Mouse (Mus musculus) small intestine, adult 2 months (tissue): ENCODE results near the gene Serinc1. TPM values are rescaled to one million over a fixed set of nuclear protein-coding genes. Genes with fewer than 3 reads are reported as not detected.
"Not testable (repeated sequence)": the region's sequence is repeated elsewhere in the genome, so short reads cannot be mapped to it uniquely, and the experiment has no call there.

Source experiments
- H3K27ac ChIP-seq: fragments of 200-500 bp; 2 replicates; pipeline ENCODE4 v1.5.1; 2012; ENCODE audit warnings: low read depth, low read length, control low read depth, inconsistent platforms; ENCODE audit not compliant: insufficient read depth
- H3K27me3 ChIP-seq: fragments of 200-500 bp; 2 replicates; pipeline ENCODE4 v1.6.1; 2012; ENCODE audit warnings: mild to moderate bottlenecking, moderate library complexity, low read length, inconsistent platforms; ENCODE audit not compliant: control insufficient read depth, insufficient read depth
- H3K36me3 ChIP-seq: fragments of 200-500 bp; 2 replicates; pipeline ENCODE4 v1.6.1; 2012; ENCODE audit warnings: mild to moderate bottlenecking, low read length, control low read depth, inconsistent platforms; ENCODE audit not compliant: control insufficient read depth, insufficient read depth
- H3K4me1 ChIP-seq: fragments of 200-500 bp; 2 replicates; pipeline ENCODE4 v1.6.1; 2012; ENCODE audit warnings: low read length, inconsistent platforms, mixed read lengths; ENCODE audit not compliant: control insufficient read depth, insufficient read depth, insufficient read length
- H3K4me3 ChIP-seq: fragments of 200-500 bp; 2 replicates; pipeline ENCODE4 v1.5.1; 2012; ENCODE audit warnings: low read depth, mild to moderate bottlenecking, control low read depth, inconsistent platforms, low read length, moderate library complexity
- CTCF ChIP-seq: fragments of 200-500 bp; IDR thresholded peaks from 2 replicates; pipeline ENCODE4 v1.5.1; 2012; ENCODE audit warnings: low read depth, mild to moderate bottlenecking, control low read depth, inconsistent platforms, low read length, moderate library complexity, mixed read lengths; ENCODE audit not compliant: insufficient replicate concordance, insufficient read length; ENCODE audit errors: extremely low read depth
- POLR2A ChIP-seq: fragments of 200-500 bp; IDR thresholded peaks from 2 replicates; pipeline ENCODE4 v1.6.1; 2012; ENCODE audit warnings: low read depth, mild to moderate bottlenecking, control low read depth, inconsistent platforms, low read length, moderate library complexity
- WGBS: fragments of 180-500 bp; shearing (Covaris S2); methylation state at CpG from one replicate; pipeline ENCODE4 v1.1.7; 2018; 5-methylcytosine and 5-hydroxymethylcytosine counted together
- polyA plus RNA-seq: library from polyadenylated mRNA; depleted of rRNA; stranded (reverse); fragments of >200 nt; gene quantifications from 2 replicates; pipeline ENCODE4 v1.2.3, GENCODE M21; 2012

The Serinc1 gene
- polyA plus RNA-seq, 1 experiment, result 13.2 TPM

- Histone ChIP-seq H3K27me3 (no peaks in the 10 kb centered on the region), H3K4me3 (no peak overlapping the region), H3K27ac (no peak overlapping the region), H3K36me3 (no peaks in the 10 kb centered on the region), H3K4me1 (no peaks in the 10 kb centered on the region)
- TF ChIP-seq CTCF (no peak), POLR2A (no peak)
- WGBS, result 74% methylated on average over 1 of the region's 1 CpGs
These were observed 21.4 kb upstream of the Serinc1 start for GRCm38 (mm10) chr10:57553719-57554118.

GRCm38 (mm10) chr10:57549631-57550030 is 17.3 kb upstream of the Serinc1 start:
- TF ChIP-seq POLR2A (no peak), CTCF (no peak)
- no peaks in the 10 kb centered on the region for H3K36me3 ChIP-seq
- WGBS, result 83% methylated on average over 4 of the region's 4 CpGs
- no peak overlapping the region for H3K27ac ChIP-seq
- no peak overlapping the region for H3K4me3 ChIP-seq
- H3K4me1 ChIP-seq, result no peaks in the 10 kb centered on the region
- no peaks in the 10 kb centered on the region for H3K27me3 ChIP-seq

GRCm38 (mm10) chr10:57543890-57544289 is 11.6 kb upstream of the Serinc1 start:
- H3K27me3 ChIP-seq, H3K27ac ChIP-seq, H3K4me1 ChIP-seq, H3K36me3 ChIP-seq, H3K4me3 ChIP-seq: not testable (repeated sequence)
- 88% methylated on average over 9 of the region's 9 CpGs for WGBS

GRCm38 (mm10) chr10:57531616-57532217 is 613 bp downstream of the Serinc1 start:
- Histone ChIP-seq H3K27ac (peak overlapping the region; percentile 71), H3K4me3 (peak overlapping the region; percentile 89), H3K36me3 (peaks cover 8% of the 10 kb centered on the region), H3K4me1 (no peaks in the 10 kb centered on the region), H3K27me3 (no peaks in the 10 kb centered on the region)
- WGBS, result 2% methylated on average over 28 of the region's 28 CpGs
- no peak for TF ChIP-seq POLR2A
- TF ChIP-seq CTCF, result no peak

- Histone ChIP-seq H3K27me3 (no peaks in the 10 kb centered on the region), H3K36me3 (peaks cover 8% of the 10 kb centered on the region), H3K4me1 (no peaks in the 10 kb centered on the region), H3K27ac (no peak overlapping the region), H3K4me3 (no peak overlapping the region)
- TF ChIP-seq POLR2A (no peak), CTCF (no peak)
- 44% methylated on average over 2 of the region's 2 CpGs for WGBS
These were observed 1.3 kb downstream of the Serinc1 start for GRCm38 (mm10) chr10:57531076-57531475.

GRCm38 (mm10) chr10:57526469-57526868 is 5.9 kb downstream of the Serinc1 start:
- H3K27me3 ChIP-seq, result no peaks in the 10 kb centered on the region
- no peaks in the 10 kb centered on the region for H3K4me1 ChIP-seq
- 93% methylated on average over 5 of the region's 5 CpGs for WGBS
- H3K4me3 ChIP-seq, result no peak overlapping the region
- TF ChIP-seq CTCF (no peak), POLR2A (no peak)
- no peak overlapping the region for H3K27ac ChIP-seq
- peaks cover 21% of the 10 kb centered on the region for H3K36me3 ChIP-seq

- Histone ChIP-seq H3K36me3 (peaks cover 36% of the 10 kb centered on the region), H3K4me1 (no peaks in the 10 kb centered on the region), H3K27me3 (no peaks in the 10 kb centered on the region), H3K4me3 (no peak overlapping the region), H3K27ac (no peak overlapping the region)
- no peak for TF ChIP-seq CTCF
- TF ChIP-seq POLR2A, result no peak
- WGBS, result 48% methylated on average over 1 of the region's 1 CpGs
These were observed 17.1 kb downstream of the Serinc1 start for GRCm38 (mm10) chr10:57515278-57515677.

- Histone ChIP-seq H3K4me3 (no peak overlapping the region), H3K27me3 (no peaks in the 10 kb centered on the region), H3K27ac (no peak overlapping the region), H3K36me3 (peaks cover 32% of the 10 kb centered on the region), H3K4me1 (no peaks in the 10 kb centered on the region)
- TF ChIP-seq CTCF (no peak), POLR2A (no peak)
- 93% methylated on average over 2 of the region's 2 CpGs for WGBS
These were observed 17.7 kb downstream of the Serinc1 start for GRCm38 (mm10) chr10:57514616-57515015.
